Mouse (Mus musculus): ENCODE data around the gene Pknox2. TPM values are rescaled to one million over a fixed set of nuclear protein-coding genes. Genes with fewer than 3 reads are reported as not detected.

The Pknox2 gene
- polyA plus RNA-seq, 1 experiment from 2014 or later, result 11.7 TPM

DNA sequence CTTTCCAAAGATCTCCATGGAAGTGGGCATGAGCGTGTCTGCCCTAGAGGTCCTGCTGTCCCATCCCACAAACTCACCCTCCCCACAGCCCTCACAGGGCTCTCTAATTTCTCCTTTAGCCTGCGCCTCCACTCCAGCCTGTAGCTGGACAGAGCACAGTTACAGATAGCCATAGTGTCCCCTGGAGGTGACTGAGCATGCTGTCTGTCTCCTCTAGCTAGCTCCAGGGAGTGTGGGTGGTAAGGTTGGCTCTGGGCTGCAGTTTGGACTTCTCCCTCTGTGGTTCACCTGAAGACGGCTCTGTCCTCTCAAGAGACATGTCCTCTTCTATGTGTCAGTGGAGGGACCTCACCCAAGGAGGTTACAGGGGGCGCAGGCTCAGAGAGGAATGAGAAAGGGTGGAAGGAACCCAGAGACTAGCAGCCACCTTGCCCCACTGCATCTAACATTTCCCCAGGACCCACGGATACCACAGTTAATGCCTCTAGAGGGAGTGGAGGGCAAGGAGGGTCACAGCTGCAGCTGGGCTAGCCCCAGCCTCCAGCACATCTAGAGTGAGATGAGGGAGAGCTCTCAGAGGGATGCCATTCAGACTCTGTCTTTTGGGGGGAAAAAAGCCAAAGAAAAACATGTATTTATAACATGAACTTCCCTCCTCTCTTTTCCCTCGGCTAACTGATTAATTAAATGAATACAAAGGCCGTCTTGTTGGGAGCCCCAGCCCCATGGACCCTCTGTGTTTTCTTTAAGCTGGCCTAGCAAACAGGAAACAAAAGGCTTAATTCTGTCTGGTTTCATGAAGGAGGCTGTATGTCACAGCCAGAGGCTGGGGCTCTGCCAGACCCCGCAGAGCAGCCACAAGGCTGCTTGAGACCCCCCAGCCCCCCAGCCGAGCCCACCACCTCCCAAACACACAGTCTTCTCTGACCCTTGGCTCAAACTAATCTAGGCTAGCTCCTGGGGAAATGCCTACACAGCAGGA is 32.6 kb downstream of the Pknox2 start:
- Histone ChIP-seq H3K27me3 (ENCODE audit: low read depth, poor library complexity, severe bottlenecking) (peaks cover 90% of the 10 kb centered on the region), H3K4me3 (no peak overlapping the region), H3K9me3 (replicated peaks) (no peaks in the 10 kb centered on the region), H3K27ac (peak overlapping the region; percentile 75), H3K4me1 (peaks cover 37% of the 10 kb centered on the region), H3K36me3 (no peaks in the 10 kb centered on the region)
- DNase-seq (ENCODE audit: low spot score), result no peak
- WGBS, result 44% methylated on average over 9 of the region's 9 CpGs

DNA sequence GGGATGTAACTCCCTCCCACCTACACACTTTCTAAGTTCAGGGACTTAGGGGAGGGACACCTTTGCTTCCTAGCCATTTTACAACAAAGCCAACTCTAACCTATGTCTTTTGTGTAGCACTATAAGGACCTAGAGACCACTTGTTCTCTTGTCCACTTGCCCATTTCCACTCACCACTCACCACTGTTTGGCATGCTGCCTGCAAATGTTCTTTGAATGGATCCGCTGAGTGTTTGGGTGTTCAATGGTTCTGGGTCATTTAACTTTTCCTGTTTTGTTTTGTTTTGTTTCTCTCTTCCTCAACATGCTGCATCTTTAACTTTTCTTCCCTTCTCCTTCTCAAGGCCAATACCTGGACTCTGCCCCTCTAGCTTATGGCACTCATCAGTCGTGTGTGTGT is 39.7 kb downstream of the Pknox2 start:
- Histone ChIP-seq H3K9me3 (replicated peaks) (no peaks in the 10 kb centered on the region), H3K4me1 (peaks cover 16% of the 10 kb centered on the region), H3K27me3 (ENCODE audit: low read depth, poor library complexity, severe bottlenecking) (peaks cover 61% of the 10 kb centered on the region), H3K27ac (no peak overlapping the region), H3K4me3 (no peak overlapping the region), H3K36me3 (no peaks in the 10 kb centered on the region)
- WGBS, result 90% methylated on average over 2 of the region's 2 CpGs
- no peak for DNase-seq (ENCODE audit: low spot score)

DNA sequence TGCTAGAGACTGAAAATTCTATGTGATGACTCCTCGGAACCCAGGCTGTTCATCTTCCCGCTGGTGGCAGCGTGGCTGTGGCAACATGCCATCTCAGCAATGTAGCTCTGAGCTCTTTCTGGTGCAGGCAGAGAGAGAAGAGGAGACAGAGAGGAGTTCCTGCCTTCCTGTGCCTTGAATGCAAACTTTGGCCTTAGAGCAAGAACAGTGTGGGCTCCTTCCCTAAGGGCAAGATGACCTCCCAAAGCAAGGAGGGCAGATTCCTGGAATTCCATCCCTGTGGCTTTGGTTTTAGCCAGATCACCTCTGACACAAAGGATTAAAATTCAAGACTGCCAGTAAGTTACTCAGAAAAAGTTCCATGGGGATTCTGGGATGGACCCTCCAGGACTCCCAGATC is 40.4 kb downstream of the Pknox2 start:
- Histone ChIP-seq H3K9me3 (replicated peaks) (no peaks in the 10 kb centered on the region), H3K4me3 (no peak overlapping the region), H3K36me3 (no peaks in the 10 kb centered on the region), H3K4me1 (peaks cover 13% of the 10 kb centered on the region), H3K27me3 (ENCODE audit: low read depth, poor library complexity, severe bottlenecking) (peaks cover 60% of the 10 kb centered on the region), H3K27ac (no peak overlapping the region)
- 48% methylated on average over 3 of the region's 3 CpGs for WGBS
- no peak for DNase-seq (ENCODE audit: low spot score)

DNA sequence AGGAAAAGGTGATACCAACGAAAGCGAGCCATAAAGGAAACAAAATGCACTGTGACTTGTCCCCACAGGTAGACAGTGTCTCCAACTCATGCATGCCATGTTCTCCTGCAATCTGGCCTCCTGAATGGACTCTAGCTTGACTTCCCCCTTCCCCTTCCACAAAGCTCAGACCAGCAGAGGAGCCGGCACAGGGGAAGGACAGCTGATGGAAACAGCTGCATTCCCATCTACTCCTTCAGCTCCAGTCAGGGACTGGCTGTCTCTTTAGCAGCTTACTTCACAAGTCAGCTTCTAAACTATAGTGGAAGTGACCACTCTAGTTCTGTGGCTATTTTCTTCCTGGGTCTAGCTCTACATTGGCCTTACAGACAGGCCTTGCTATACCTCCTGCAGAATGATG is 43.0 kb downstream of the Pknox2 start:
- no peaks in the 10 kb centered on the region for H3K9me3 ChIP-seq (replicated peaks)
- H3K36me3 ChIP-seq, result no peaks in the 10 kb centered on the region
- no peak for DNase-seq (ENCODE audit: low spot score)
- no peak overlapping the region for H3K27ac ChIP-seq
- H3K4me1 ChIP-seq, result peaks cover 23% of the 10 kb centered on the region
- H3K4me3 ChIP-seq, result no peak overlapping the region
- WGBS, result 77% methylated on average over 3 of the region's 3 CpGs
- H3K27me3 ChIP-seq (ENCODE audit: low read depth, poor library complexity, severe bottlenecking), result peaks cover 62% of the 10 kb centered on the region

DNA sequence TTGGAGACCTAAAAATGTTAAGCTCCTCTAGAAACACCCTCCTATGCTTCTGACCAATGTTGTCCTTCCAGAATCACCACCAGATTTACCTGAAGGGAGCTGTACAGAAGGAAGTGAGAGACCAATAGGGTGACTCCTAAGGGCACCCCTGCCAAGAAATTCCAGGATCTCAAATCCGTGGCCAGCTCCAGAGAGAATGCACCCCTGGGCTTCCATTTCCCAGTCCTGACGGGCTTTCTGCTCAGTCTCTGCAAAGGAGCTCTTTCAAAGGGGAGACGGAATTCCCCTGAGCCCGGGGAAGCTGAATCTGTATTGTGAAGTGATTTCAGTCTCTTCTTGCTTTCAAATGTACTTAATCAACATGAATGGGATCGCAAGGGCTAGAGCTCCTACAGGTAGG is 43.4 kb downstream of the Pknox2 start:
- no peak overlapping the region for H3K27ac ChIP-seq
- peaks cover 59% of the 10 kb centered on the region for H3K27me3 ChIP-seq (ENCODE audit: low read depth, poor library complexity, severe bottlenecking)
- H3K36me3 ChIP-seq, result no peaks in the 10 kb centered on the region
- DNase-seq (ENCODE audit: low spot score), result no peak
- no peak overlapping the region for H3K4me3 ChIP-seq
- peaks cover 23% of the 10 kb centered on the region for H3K4me1 ChIP-seq
- WGBS, result 71% methylated on average over 5 of the region's 5 CpGs
- H3K9me3 ChIP-seq (replicated peaks), result no peaks in the 10 kb centered on the region

DNA sequence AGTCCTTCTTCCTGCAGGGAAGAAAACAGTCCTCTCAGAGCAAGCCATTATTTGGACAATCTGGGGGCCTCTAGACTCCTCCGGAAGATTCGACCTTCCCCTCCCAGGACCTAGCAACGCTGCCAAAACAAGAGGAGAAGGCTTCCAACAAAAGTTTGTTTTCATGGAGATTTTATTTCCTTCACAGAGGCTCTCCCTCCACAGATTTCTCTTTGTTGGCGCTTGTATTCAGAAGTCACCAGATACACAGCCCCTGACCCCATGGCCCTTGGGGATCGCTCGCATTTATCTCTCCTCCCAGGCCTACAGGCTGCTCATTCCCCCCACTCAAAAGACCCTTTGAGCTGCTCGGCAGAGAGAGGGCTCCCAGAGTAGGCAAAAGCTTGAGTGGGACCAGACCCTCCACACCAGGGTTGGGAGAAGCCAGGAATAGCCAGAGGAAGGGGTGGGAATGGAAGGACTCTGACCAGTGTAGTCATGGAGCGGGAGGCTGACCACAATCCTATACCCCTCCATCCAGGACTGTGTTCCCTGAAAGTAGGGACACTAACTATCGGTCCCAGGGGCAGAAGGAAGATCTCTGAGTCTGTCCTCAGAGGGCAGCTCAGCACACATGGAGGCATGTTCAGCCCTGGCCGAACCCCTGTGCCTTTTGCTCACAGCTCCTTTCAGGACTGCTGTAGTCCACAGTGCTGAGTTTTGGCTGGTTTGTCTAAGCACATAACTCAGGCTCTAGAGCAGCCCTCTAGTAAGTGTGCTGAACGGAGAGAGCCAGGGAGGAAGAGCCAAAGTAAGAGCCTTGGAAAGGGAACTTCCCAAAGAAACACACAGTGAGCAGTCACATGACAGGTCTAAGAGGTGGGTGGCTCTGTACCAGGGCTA is 45.9 kb downstream of the Pknox2 start:
- Histone ChIP-seq H3K27ac (no peak overlapping the region), H3K4me1 (peaks cover 10% of the 10 kb centered on the region), H3K27me3 (ENCODE audit: low read depth, poor library complexity, severe bottlenecking) (peaks cover 58% of the 10 kb centered on the region), H3K36me3 (no peaks in the 10 kb centered on the region), H3K4me3 (no peak overlapping the region), H3K9me3 (replicated peaks) (no peaks in the 10 kb centered on the region)
- no peak for DNase-seq (ENCODE audit: low spot score)
- WGBS, result 57% methylated on average over 11 of the region's 11 CpGs

DNA sequence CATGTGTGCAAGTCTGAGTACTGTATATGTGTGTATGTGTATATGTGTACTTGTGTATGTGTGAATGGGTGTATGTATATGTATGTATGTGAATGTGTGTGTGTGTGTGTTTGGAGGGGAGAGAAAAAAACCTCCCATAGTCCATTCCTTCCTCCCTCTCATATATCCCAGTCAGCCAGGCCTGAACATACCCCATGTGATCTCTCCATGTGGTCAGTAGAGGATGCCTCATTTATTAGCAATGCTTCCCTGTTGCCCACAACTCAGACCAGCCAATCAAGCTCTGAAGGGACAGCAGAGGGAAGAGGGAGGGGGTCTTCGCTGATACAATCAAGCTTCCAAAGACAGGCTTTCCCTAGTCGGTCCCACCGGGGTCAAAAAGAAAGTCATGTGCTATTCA is 47.6 kb downstream of the Pknox2 start:
- Histone ChIP-seq H3K4me1 (peaks cover 20% of the 10 kb centered on the region), H3K27me3 (ENCODE audit: low read depth, poor library complexity, severe bottlenecking) (peaks cover 74% of the 10 kb centered on the region), H3K27ac (no peak overlapping the region), H3K9me3 (replicated peaks) (no peaks in the 10 kb centered on the region), H3K4me3 (no peak overlapping the region), H3K36me3 (no peaks in the 10 kb centered on the region)
- WGBS, result 89% methylated on average over 3 of the region's 3 CpGs
- DNase-seq (ENCODE audit: low spot score), result no peak

DNA sequence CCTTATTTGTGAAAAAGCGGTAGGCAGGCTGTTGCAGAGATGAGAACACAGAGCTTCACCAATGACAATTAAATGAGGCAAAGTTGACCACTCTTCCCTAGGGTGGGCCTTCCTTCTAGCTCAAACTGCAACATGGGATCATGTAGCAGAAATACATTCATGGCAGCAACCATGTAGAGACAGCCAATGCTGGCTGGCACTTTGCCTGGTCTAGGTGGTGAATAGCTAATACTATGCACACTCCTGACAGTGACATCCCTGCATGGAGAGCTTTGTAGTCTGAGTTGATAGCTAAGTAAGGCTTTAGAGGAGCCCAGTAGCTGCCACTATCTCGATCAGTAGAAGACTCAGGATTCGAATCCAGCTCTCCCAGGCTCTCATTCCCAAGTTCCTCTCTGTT is 48.6 kb downstream of the Pknox2 start:
- H3K36me3 ChIP-seq, result no peaks in the 10 kb centered on the region
- no peaks in the 10 kb centered on the region for H3K9me3 ChIP-seq (replicated peaks)
- H3K4me3 ChIP-seq, result no peak overlapping the region
- peaks cover 69% of the 10 kb centered on the region for H3K27me3 ChIP-seq (ENCODE audit: low read depth, poor library complexity, severe bottlenecking)
- no peak overlapping the region for H3K27ac ChIP-seq
- WGBS, result 93% methylated on average over 3 of the region's 3 CpGs
- no peak for DNase-seq (ENCODE audit: low spot score)
- H3K4me1 ChIP-seq, result peaks cover 30% of the 10 kb centered on the region

DNA sequence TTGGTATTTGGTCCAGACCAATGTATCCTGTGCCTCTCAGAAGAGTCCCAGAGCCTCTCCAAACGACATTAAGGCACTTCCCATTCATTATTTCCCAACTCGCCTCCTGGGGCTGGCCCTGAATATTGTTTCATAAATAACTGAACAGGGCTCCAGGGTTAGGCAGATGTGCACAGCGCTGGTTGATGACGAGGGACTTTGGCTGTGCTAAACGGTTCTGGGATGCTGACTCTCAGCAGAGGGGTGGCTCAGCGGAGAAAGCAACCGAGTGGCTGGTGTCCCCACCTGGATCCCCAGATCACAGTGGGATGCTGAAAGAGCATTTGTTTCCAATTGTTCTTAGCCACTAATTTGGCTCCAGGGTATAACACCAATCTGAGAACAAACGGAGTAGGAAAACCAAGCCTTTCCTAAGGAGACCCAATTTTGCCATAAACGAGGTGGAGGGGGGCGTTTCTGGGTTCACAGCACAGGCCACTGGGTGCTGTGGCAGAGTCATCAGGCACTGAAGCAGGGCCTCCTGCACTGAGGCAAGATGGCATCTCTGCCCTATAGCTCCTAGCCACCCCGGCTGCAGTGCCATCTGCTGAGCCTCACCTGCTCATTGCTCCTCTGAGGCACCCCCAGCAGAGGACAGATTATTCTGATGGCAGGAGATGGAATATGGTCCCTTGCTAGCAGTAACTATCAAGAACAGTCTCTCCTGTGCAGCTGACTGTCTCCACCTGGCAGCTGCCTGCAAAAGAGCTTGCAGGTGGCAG is 52.8 kb downstream of the Pknox2 start:
- H3K9me3 ChIP-seq (replicated peaks), result no peaks in the 10 kb centered on the region
- H3K27me3 ChIP-seq (ENCODE audit: low read depth, poor library complexity, severe bottlenecking), result peaks cover 31% of the 10 kb centered on the region
- no peaks in the 10 kb centered on the region for H3K36me3 ChIP-seq
- WGBS, result 33% methylated on average over 11 of the region's 11 CpGs
- no peak for DNase-seq (ENCODE audit: low spot score)
- 0 out of 2 replicates have a peak overlapping the region, but pooled peaks have one; percentile 10 for H3K27ac ChIP-seq
- H3K4me3 ChIP-seq, result no peak overlapping the region
- H3K4me1 ChIP-seq, result peaks cover 49% of the 10 kb centered on the region

DNA sequence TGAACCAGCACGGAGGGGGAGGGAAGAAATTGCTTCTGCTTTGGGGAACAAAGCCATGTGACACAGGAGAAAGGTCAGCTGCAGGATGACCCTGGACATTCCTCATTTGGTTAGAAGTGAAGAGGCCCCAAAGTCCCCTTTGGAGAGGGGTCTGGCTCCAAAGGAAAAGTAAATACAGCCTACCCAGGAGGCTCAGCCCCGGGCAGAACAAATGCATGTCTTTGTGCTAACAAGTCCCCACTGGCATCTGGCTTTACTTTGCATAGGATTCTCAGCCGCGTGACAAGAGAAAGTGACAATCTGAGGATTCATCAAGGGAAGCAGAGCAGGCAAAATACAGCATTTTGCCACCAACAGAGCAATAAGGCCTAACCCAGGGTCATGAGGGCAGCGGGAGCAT is 54.1 kb downstream of the Pknox2 start:
- Histone ChIP-seq H3K9me3 (replicated peaks) (no peaks in the 10 kb centered on the region), H3K27ac (peak overlapping the region; percentile 72), H3K4me3 (no peak overlapping the region), H3K4me1 (peaks cover 55% of the 10 kb centered on the region), H3K36me3 (no peaks in the 10 kb centered on the region), H3K27me3 (ENCODE audit: low read depth, poor library complexity, severe bottlenecking) (peaks cover 31% of the 10 kb centered on the region)
- DNase-seq (ENCODE audit: low spot score), result peak; percentile 49
- WGBS, result under 1% methylated on average over 5 of the region's 5 CpGs

DNA sequence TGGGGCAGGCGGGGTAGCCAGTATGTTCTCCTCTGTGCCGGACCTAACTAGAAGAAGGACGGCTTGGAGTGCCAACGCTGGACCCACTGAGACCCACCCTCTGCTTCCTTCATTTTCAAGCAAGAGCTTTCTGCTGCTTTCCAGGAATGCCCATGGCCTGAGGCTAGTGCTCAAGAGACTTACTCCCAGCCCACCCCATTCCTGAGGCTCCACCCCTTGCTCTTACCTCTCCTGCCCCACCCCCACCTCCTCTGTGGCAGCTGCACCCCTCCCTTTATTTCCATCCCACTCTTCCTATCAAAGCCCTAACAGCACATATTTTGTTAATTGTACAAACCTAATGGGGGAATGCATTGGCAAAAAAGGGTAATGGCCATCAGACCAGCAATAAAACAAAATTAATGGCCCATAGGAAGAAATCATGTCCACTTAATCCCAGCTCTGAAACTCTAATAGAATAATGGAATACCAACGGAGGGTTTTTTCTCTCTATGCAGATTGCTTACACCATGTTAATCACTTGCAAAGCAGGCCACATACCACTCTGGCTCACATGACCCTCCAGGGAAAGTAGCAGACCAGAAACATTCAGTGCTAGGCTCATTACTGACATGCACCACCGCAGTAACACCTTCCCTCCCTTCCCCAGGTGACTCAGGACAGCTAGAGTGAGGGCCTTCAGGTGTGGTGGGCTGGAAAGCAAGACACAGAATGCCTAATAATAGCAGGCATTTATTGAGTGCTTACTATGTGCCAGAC is 57.1 kb downstream of the Pknox2 start:
- peaks cover 50% of the 10 kb centered on the region for H3K4me1 ChIP-seq

DNA sequence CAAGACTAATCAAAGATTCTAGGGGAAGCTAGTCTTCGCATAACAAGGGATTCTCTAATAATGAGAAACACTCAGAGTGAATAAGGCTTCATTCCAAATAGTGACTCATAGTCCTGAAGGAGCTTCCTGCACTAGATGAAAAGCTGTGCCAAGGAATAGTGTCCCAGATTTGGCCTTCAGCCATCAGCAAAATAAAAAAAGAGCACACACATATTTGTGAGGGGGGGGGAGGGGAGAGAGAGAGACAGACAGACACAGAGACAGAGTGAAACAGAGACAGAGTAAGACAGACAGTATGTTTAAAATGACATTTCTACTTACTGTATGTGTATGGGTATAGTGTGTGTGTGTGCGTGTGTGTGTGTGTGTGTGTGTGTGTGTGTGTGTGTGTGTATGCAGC is 61.8 kb downstream of the Pknox2 start:
- H3K36me3 ChIP-seq, result no peaks in the 10 kb centered on the region
- no peak for DNase-seq (ENCODE audit: low spot score)
- H3K4me1 ChIP-seq, result peaks cover 15% of the 10 kb centered on the region
- H3K4me3 ChIP-seq, result no peak overlapping the region
- peaks cover 6% of the 10 kb centered on the region; the same call in 1 of the 2 replicates for H3K27me3 ChIP-seq (ENCODE audit: low read depth, poor library complexity, severe bottlenecking)
- 73% methylated on average over 2 of the region's 2 CpGs for WGBS
- H3K27ac ChIP-seq, result no peak overlapping the region
- no peaks in the 10 kb centered on the region for H3K9me3 ChIP-seq (replicated peaks)

More for the DNA sequence above, 57.1 kb downstream of the Pknox2 start:
- DNase-seq (ENCODE audit: low spot score), result no peak
- Histone ChIP-seq H3K4me3 (no peak overlapping the region), H3K27ac (peak overlapping the region; percentile 66), H3K36me3 (no peaks in the 10 kb centered on the region), H3K27me3 (ENCODE audit: low read depth, poor library complexity, severe bottlenecking) (peaks cover 9% of the 10 kb centered on the region), H3K9me3 (replicated peaks) (no peaks in the 10 kb centered on the region)
- 47% methylated on average over 6 of the region's 6 CpGs for WGBS
